Mouse (Mus musculus): ENCODE results near the gene Fgfr1op. TPM values are rescaled to one million over a fixed set of nuclear protein-coding genes. Genes with fewer than 3 reads are reported as not detected.
A peak's percentile ranks its signal among the peaks of the same experiment; 100 is the strongest.
"Not testable (repeated sequence)": the region's sequence is repeated elsewhere in the genome, so short reads cannot be mapped to it uniquely, and the experiment has no call there.

The Fgfr1op gene
- 4.9 TPM for polyA plus RNA-seq (2012; fragmentation: generic; extraction: Trizol)
- long read RNA-seq, experiment 1, partial matches to known transcripts, result 1 of 8 reads
- long read RNA-seq, experiment 1, other reads (novel, unspliced or antisense), result 3 of 8 reads
- long read RNA-seq, experiment 2, transcript Fgfr1op-201 (12 exons, 3,077 nt), result major isoform, 100 of 155 reads
- long read RNA-seq, experiment 2, transcript Fgfr1op-202 (13 exons, 3,505 nt), result minor isoform, 29 of 155 reads
- long read RNA-seq, experiment 2, partial matches to known transcripts, result 2 of 155 reads
- long read RNA-seq, experiment 2, other reads (novel, unspliced or antisense), result 24 of 155 reads

DNA sequence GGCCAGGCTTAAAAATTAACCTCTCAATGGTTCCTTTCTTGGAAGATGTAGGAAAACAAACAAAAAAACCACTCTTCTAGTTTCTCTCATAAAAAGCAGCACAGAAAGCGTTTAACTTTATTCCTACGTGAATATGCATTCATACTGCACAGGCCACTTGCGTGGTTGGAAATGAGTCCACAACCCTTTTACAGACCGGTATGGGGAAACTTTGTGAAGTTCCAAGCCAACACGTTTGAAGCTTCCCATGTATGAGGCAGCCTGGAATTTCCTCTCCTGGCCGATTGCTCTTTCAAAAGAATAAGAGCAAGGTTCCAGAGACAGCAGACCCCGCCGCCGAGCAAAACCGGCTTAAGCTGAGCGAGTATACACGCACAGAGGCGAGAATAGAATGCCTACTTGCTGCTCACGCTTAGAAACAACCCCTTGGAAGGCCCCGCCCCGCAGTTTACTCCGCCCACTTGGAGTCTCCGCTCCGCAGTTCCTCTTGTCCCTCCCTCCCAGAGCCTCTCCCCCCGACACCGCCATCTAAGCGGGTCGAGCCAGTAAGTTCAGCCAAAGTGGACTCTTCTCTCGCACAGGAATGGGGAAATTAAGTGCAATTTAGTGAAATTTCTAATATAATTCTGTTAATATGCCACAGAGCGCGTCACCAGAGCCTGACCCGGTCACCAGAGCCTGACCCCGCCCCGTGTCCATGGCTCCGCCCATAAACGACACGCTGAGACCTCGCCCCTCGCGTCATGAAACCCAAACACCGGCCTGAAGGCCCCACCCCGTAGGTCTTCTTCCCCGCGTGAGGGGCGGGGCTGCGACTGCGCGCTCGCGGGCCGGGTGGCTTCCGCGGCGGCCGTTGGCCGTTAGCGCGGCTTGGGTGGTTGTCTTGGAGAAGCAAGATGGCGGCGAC, at the start of gene Fgfr1op:
Gene Fgfr1op (plus strand): TSS at position 801 of the 907 bp plus-strand sequence.
- H3K79me3 ChIP-seq (ENCODE audit: low read depth); H3K27me3 ChIP-seq (ENCODE audit: control insufficient read depth, insufficient read depth, insufficient read length): not testable (repeated sequence)
- Histone ChIP-seq H3K36me3 (ENCODE audit: control insufficient read depth, insufficient read depth) (peaks cover 12% of the 10 kb centered on the region), H3K79me2 (ENCODE audit: control insufficient read depth, insufficient read depth) (peaks cover 13% of the 10 kb centered on the region), H3K4me3 (ENCODE audit: insufficient read depth, poor library complexity, severe bottlenecking) (peak within 1 kb of the TSS; percentile 44), H3ac (ENCODE audit: control insufficient read depth, insufficient read length, low read depth) (peak within 1 kb of the TSS; percentile 81)

DNA sequence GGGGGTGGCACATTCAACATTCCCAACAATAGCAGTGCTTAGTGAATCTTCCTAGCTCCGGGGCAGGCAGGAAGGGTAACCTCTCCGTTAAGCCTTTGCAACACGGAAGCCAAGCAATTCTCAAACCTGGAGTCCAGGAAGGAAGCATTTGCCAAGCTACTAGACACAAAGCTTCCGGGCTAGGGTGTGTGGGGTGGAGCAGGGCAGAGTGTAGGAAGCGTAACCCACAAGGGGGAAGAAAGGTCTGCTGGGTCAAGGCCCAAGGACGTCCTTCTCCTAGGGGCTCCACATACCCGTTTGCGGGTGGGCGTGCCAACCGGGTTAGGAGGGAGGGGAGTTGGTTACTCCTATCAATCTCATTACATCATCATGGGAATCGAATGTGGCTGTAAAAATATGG, 48.9 kb upstream of the Fgfr1op start:
- not testable (repeated sequence) for H3K4me3 ChIP-seq (ENCODE audit: insufficient read depth, poor library complexity, severe bottlenecking); H3K79me2 ChIP-seq (ENCODE audit: control insufficient read depth, insufficient read depth); H3K79me3 ChIP-seq (ENCODE audit: low read depth); H3K36me3 ChIP-seq (ENCODE audit: control insufficient read depth, insufficient read depth); H3K27me3 ChIP-seq (ENCODE audit: control insufficient read depth, insufficient read depth, insufficient read length); H3ac ChIP-seq (ENCODE audit: control insufficient read depth, insufficient read length, low read depth)

DNA sequence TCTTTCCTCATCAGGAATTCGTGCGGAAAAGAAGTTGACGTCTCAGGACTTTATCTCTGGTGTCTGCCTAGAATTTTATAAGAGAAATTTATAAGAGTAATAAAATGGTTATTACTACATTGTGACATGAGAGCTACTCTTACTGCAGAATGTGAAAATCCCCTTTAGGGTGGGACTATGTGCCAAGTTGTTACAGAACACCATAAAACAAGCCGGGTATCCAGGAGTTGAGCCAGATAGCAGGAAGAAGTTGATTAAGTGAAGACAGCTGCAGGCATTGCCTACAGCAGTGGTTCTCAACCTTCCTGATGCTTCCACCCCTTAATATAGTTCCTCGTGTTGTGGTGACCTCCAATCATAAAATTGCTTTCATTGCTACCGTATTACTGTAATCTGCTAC, 48.4 kb upstream of the Fgfr1op start:
- not testable (repeated sequence) for H3ac ChIP-seq (ENCODE audit: control insufficient read depth, insufficient read length, low read depth); H3K4me3 ChIP-seq (ENCODE audit: insufficient read depth, poor library complexity, severe bottlenecking); H3K79me2 ChIP-seq (ENCODE audit: control insufficient read depth, insufficient read depth); H3K27me3 ChIP-seq (ENCODE audit: control insufficient read depth, insufficient read depth, insufficient read length); H3K79me3 ChIP-seq (ENCODE audit: low read depth); H3K36me3 ChIP-seq (ENCODE audit: control insufficient read depth, insufficient read depth)

DNA sequence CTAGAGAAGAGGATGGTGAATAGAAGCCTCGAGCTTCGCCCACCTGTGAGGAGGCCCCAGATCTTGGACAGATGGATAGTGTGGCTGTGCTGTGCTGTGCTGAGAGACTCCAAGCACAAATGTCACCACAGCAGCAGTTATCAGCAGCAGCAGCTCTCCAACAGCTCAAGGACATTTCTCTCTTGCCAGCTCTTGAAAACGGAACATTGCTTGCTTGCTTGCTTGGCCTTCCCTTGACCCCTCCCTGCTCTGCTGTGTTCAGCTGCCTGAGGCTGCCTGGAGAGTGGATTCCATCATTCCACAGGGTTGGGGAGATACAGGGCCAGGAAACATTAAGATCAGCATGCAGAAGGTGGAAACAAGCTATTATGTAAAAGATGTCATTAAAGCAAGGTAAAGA, 42.3 kb upstream of the Fgfr1op start:
- H3K36me3 ChIP-seq (ENCODE audit: control insufficient read depth, insufficient read depth); H3K4me3 ChIP-seq (ENCODE audit: insufficient read depth, poor library complexity, severe bottlenecking); H3ac ChIP-seq (ENCODE audit: control insufficient read depth, insufficient read length, low read depth); H3K79me3 ChIP-seq (ENCODE audit: low read depth); H3K79me2 ChIP-seq (ENCODE audit: control insufficient read depth, insufficient read depth); H3K27me3 ChIP-seq (ENCODE audit: control insufficient read depth, insufficient read depth, insufficient read length): not testable (repeated sequence)

DNA sequence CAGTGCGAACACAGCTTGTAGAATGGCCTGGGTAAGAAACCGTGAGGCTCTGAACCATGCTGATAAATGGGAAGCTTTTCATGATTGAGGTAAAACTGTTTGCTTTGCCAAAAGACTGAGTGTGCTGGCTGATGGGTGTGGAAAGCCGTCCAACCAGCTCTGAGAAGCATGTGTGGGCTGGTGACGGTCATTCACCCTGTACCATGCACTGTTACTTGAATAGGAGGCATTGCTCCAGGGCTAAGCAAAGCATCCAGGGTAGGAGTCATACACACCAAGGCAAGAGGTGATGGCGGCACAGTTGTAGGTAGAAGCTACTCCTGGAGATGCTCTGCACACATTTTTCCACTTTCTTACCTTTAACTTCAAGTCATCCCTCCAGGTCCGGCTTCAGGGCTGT, 40.7 kb upstream of the Fgfr1op start:
- H3K27me3 ChIP-seq (ENCODE audit: control insufficient read depth, insufficient read depth, insufficient read length); H3ac ChIP-seq (ENCODE audit: control insufficient read depth, insufficient read length, low read depth); H3K79me3 ChIP-seq (ENCODE audit: low read depth): not testable (repeated sequence)

DNA sequence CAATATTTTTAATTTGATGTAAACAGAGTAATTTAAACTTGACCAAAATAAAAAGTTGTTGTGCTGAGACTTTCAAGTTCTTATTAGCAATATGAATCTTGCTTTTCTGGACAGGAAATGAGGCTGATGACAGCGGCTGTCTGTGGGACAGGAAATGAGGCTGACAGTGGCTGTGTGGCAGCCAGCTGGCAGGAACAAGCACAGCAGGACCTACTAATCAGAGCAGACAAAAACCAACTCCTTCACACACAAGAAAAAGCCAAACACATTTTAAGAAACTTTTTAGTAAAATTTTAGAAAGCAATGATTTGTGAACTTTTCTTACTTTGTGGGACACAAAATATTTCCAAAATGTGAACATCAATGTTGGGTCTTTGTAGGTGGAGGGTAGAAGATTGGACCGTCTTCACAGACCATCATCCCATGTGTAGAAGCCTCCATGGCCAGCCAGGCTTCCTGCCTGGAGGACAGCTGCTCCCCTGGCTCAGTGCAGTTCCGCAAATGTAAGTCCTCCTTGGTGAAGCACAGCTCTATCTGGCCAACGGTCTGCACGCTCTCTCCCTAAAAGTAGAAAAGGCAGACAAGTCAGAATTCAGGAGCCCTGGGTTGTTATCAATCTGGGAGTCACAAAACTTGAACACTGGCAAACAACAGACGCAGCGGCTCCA, 36.8 kb upstream of the Fgfr1op start:
- H3K4me3 ChIP-seq (ENCODE audit: insufficient read depth, poor library complexity, severe bottlenecking); H3K36me3 ChIP-seq (ENCODE audit: control insufficient read depth, insufficient read depth); H3ac ChIP-seq (ENCODE audit: control insufficient read depth, insufficient read length, low read depth); H3K27me3 ChIP-seq (ENCODE audit: control insufficient read depth, insufficient read depth, insufficient read length); H3K79me2 ChIP-seq (ENCODE audit: control insufficient read depth, insufficient read depth); H3K79me3 ChIP-seq (ENCODE audit: low read depth): not testable (repeated sequence)

More for the DNA sequence above, 40.7 kb upstream of the Fgfr1op start:
- H3K79me2 ChIP-seq (ENCODE audit: control insufficient read depth, insufficient read depth); H3K36me3 ChIP-seq (ENCODE audit: control insufficient read depth, insufficient read depth); H3K4me3 ChIP-seq (ENCODE audit: insufficient read depth, poor library complexity, severe bottlenecking): not testable (repeated sequence)

DNA sequence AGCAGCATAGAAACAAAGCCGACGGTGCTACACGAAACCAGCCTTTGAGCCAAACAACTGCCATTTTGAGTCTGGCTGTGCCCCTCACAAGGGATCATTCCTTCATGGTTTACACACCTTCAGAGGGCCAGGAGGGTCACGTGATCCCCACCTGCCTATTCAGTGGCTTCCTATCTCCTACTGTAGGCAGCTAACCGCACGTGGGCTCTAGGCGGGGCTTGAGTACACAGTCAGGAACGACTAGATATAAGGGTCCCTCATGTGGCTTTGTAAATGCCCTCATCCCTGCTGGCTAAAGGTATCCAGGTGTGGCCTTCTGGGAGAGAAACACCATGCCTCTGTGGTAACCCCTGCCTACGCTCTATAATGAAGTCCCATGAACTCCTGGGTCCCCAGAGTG, 35.7 kb upstream of the Fgfr1op start:
- H3ac ChIP-seq (ENCODE audit: control insufficient read depth, insufficient read length, low read depth); H3K27me3 ChIP-seq (ENCODE audit: control insufficient read depth, insufficient read depth, insufficient read length); H3K79me3 ChIP-seq (ENCODE audit: low read depth); H3K4me3 ChIP-seq (ENCODE audit: insufficient read depth, poor library complexity, severe bottlenecking); H3K79me2 ChIP-seq (ENCODE audit: control insufficient read depth, insufficient read depth); H3K36me3 ChIP-seq (ENCODE audit: control insufficient read depth, insufficient read depth): not testable (repeated sequence)

DNA sequence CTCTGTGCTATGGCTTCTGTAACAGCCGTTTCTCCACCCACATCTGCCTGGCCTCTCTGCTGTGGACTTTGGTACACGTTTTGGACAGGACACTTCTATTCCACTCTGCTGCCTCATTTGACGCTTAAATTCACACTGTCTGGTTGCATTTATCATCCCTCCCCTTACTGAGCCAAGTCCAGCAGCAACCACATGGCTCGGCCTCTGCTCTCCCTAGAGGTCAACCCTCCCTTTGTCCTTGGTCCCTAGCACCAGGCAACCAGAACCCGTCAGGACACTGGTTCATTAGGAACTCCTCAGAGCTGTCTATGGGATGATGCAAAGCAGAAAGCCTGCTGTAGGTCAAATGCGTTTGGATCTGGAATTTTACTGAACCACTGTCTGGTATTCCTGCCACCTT, 34.5 kb upstream of the Fgfr1op start:
- H3ac ChIP-seq (ENCODE audit: control insufficient read depth, insufficient read length, low read depth); H3K79me2 ChIP-seq (ENCODE audit: control insufficient read depth, insufficient read depth); H3K79me3 ChIP-seq (ENCODE audit: low read depth); H3K36me3 ChIP-seq (ENCODE audit: control insufficient read depth, insufficient read depth); H3K4me3 ChIP-seq (ENCODE audit: insufficient read depth, poor library complexity, severe bottlenecking); H3K27me3 ChIP-seq (ENCODE audit: control insufficient read depth, insufficient read depth, insufficient read length): not testable (repeated sequence)

DNA sequence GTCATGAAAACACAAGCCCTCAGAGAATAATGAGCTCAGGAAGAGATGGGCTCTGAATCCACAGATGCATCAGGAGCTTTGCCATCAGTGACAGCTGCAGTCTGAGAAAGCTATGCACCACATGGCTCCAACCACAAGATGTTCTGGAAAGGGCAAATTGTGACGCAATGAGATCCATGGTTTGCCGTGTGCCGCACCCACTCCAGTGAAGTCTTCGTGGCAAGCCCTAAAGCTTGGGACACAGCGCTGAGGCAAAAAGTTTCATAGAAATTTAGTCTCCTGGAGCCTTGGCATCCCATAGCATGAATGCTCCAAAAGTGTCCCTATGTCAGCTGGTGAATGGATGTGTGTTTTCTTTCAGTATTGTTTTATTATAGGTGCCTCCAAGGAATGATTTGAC, 27.2 kb upstream of the Fgfr1op start:
- not testable (repeated sequence) for H3K79me3 ChIP-seq (ENCODE audit: low read depth); H3K36me3 ChIP-seq (ENCODE audit: control insufficient read depth, insufficient read depth); H3K27me3 ChIP-seq (ENCODE audit: control insufficient read depth, insufficient read depth, insufficient read length); H3ac ChIP-seq (ENCODE audit: control insufficient read depth, insufficient read length, low read depth); H3K79me2 ChIP-seq (ENCODE audit: control insufficient read depth, insufficient read depth); H3K4me3 ChIP-seq (ENCODE audit: insufficient read depth, poor library complexity, severe bottlenecking)

DNA sequence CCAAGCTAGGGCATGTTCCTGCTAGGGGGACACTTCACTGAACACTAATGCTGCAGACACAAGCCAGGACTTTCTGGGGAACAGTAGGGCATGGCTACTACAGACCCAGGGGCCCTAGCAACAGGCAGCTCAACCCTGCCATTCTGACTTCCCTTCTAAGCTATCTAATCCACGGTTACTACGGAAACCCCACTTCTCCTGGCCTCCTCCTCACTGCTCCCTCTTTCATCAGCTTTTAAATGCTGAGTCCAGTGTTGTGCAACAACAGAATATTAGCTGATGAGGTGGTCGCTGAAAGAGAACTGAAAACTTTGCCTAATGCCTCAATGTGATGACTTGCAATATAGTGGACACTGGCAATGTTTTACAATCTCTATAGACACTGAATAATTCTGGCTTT, 25.1 kb upstream of the Fgfr1op start:
- not testable (repeated sequence) for H3K36me3 ChIP-seq (ENCODE audit: control insufficient read depth, insufficient read depth); H3K79me2 ChIP-seq (ENCODE audit: control insufficient read depth, insufficient read depth); H3ac ChIP-seq (ENCODE audit: control insufficient read depth, insufficient read length, low read depth); H3K4me3 ChIP-seq (ENCODE audit: insufficient read depth, poor library complexity, severe bottlenecking); H3K27me3 ChIP-seq (ENCODE audit: control insufficient read depth, insufficient read depth, insufficient read length); H3K79me3 ChIP-seq (ENCODE audit: low read depth)

DNA sequence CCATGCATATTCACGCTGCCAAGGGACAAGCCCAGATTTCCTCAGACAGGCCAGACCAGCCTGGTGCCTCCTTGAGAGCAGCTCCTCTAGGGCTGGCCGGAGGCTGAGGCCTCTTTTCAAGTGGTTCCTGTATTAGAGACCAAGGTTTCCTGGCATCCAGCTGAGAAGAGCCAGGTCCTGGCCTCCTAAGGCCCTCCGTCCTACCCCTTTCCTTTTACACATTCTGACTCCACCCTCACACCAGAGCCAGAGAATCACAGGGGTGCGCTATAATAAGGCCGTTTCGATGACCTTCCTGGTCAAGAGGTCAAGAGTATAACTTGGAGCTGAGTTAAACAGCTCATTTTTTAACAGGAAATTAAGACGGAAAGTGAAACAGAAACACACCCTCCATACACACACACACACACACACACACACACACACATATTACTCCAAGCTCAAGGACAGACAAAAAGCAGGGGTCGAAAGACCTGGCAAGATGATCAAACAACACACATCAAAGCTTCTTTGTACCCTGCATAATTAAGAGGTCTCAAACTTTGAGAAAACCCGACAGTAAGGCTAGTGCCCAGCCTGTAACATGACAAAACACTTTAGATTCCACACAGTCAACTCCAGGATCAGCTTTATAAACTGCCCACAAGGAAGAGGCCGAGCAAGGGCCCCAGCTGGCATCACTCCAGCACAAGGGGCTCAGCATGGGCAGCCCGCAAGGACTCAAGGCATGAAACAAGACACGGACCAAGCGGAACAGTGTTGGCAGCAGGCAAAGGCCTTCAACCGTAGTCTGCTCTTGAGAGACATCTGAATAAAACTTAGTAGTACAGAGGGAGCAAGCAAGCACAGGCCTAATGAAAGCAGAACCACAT, 21.3 kb upstream of the Fgfr1op start:
- H3K36me3 ChIP-seq (ENCODE audit: control insufficient read depth, insufficient read depth); H3K4me3 ChIP-seq (ENCODE audit: insufficient read depth, poor library complexity, severe bottlenecking); H3K27me3 ChIP-seq (ENCODE audit: control insufficient read depth, insufficient read depth, insufficient read length); H3ac ChIP-seq (ENCODE audit: control insufficient read depth, insufficient read length, low read depth); H3K79me3 ChIP-seq (ENCODE audit: low read depth); H3K79me2 ChIP-seq (ENCODE audit: control insufficient read depth, insufficient read depth): not testable (repeated sequence)
